Mouse (Mus musculus) spleen, adult 12 weeks (tissue): Measurements from ENCODE around the gene Chrm3.

ENCODE experiments used
- DNase-seq: peaks from one replicate; pipeline ENCODE4 v3.0.0; 2022; ENCODE audit warnings: low spot score

Chrm3 gene

DNA sequence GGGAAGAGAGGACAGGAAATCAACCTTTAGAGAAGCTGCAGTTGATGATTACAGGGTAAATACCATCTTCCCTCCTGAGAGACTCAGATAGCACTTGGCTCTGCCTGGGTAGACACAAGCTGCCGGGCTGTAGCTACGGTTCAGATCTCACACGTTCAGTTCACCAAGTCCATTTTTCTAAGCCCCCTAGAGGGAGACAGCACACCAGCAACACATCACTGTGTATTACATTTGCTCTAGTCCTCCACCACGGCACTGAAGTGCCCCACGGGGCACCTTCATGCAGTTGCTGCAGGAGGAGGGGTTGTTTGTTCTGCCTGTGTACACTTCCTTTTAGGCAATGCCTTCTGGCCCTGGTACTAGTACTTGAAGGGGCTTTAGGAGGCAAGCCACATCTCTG is 289.5 kb downstream of the Chrm3 start:
- DNase-seq, result peak; percentile 31

DNA sequence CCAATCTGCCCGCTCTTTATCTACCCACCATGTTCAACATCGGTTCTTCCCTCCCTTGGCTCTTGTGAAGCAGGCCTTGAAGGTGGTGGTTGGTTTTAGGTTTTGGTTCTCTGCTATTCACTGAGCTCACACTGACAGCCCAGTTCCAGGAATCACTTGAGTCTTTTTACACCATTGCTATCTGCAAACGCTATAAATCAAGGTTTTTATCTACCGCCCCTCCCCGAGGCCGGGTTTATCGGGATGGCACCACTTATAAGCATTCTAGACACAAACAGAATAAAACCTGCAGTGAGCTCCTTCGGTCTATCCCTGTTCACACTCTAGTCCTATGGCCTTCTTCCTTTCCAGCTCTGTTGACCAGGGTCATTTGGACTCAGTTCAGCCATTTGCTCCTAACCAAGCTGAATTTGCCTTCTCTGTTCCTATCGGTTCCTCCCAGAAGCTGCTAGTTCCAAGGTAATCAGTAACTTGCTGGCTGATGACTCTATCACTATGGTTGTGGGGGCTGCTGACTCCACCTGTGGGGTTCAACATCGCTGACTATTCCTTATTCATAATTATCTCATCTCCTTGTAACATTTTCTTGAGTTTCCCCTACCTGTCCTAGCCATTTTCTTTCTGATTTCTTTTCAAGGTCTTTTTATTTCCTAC is 291.6 kb downstream of the Chrm3 start:
- DNase-seq, result no peak

DNA sequence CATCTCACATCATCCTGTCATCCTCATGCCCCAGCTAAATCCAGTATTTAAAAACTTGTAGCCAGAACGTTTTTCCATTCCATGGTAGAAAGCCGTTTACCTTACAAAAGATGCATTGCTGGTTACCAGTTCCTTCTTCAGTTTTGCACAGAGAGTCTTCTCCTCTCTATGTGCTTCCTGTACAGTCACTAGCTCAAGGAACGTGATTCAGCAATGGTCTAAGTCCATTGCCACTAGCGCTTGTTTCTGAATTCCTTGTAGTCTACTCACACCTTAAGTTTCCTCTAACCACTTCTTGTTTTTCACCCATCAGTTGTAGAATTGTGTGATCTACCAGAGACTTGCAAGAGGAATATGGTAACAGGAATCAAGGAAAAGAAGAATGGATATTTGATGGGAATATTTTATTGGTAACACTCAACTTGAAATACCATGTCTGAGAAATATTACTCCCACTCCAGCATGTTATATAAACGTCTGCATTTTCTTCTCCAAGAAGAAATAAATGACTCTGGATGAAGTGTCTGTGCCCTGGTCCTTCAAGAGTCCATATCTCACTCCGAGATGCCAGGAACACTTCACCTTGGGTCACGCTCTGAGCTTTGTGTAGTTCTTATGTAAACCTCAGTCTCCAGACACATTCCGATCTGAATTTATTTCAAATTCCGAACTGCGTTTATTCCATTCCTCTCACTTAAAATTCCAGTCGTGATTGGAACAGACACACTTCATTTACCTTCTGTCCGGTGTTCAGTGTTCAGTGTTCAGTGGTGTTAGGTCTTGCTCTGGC is 293.6 kb downstream of the Chrm3 start:
- no peak for DNase-seq

DNA sequence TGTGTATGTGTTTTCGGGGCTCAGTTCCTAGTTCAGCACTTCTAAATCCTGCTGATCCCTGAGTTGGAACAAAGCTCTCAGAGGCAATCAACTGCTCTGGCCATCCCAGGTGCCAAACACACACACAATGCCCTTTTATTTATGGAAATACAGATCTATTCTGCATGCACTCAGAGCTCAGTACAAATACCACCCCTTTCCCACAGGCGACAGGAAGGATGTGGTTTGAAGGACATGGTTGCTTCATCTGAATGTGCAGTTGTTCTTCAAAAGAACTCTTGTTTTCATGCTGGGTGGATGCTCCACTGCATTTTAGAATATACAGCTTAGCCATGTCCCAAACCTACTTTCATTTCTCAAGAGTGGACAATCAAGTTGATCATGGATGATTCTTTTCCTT is 294.9 kb downstream of the Chrm3 start:
- DNase-seq, result peak; percentile 9

DNA sequence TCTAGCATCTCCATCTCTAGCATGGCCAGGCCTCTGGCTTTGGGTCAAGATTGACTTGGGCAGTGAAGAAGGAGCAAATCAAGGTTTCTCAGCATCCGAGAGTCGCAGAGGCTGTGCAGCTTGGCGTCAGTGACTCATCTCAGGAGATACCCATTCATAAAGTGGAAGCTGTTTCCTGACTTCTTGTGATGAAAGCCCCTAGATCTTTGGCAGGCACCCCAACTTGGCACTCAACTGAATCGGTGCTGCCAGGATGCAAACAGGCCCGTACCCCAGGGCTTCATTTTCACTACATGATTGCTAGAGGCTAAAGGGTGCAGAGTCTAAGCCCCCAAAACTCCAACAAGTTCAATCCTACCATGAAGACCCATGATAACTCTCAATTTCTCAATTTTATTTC is 298.0 kb downstream of the Chrm3 start:
- DNase-seq, result no peak

DNA sequence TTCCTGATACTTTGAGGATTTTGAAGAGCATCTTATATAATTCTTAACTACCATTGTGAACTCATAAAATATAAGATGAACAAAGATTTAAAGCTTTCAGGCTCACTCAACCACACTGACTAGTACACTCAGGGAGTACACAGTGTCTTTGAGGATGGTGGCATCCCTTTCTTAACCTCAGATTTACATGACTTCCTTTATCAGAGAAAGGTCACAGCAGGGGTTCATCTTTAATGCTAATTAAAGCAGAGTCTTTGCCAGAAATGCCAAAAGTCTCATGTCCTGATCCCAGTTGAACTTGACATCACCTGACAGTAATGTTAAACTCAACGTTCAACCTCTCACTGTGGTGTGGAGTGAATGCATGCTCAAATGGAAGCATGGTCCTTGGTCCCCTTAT is 301.7 kb downstream of the Chrm3 start:
- no peak for DNase-seq

DNA sequence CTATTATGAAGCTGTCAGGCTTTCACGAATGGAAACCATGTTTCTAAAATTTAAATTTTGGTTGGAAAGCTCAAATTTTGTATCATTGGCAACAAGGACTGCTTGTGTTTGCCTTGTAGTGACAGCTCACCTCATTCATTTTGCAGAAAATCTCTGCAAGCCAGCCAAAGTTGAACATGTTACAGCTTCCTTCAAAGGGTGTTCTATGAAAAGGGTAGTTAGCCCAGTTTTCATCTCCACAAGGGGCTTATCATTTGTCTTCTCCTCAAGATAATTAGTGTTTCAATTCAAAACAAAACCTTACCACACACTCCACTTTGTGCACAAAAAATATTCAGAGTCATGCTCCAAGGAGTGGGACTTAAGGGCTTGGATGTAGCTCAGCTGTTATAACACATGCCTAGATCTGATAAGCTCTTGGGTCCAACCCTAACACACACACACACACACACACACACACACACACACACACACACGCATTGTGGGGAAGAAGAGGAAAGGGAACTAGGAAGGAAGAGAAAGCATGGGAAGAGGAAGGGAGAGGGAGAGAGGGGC is 302.9 kb downstream of the Chrm3 start:
- DNase-seq, result no peak

DNA sequence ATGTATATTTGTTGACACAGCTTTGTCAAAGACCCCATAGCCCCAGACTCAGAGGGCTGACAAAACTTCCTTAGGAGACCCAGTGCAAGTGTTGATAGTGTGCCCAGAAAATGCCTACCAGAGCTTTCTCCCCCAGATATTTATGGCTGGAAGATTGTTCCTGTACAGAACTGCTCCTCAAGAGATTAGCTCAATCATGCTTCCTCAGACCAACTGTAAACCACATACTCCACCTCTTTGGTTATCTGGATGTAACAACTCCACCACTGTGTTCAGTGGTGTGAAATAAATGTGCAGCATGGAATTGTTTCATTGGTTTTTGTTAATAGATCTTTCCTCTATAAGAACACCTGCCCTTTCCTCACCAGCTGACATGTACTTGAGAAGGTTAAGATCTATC is 306.6 kb downstream of the Chrm3 start:
- no peak for DNase-seq

DNA sequence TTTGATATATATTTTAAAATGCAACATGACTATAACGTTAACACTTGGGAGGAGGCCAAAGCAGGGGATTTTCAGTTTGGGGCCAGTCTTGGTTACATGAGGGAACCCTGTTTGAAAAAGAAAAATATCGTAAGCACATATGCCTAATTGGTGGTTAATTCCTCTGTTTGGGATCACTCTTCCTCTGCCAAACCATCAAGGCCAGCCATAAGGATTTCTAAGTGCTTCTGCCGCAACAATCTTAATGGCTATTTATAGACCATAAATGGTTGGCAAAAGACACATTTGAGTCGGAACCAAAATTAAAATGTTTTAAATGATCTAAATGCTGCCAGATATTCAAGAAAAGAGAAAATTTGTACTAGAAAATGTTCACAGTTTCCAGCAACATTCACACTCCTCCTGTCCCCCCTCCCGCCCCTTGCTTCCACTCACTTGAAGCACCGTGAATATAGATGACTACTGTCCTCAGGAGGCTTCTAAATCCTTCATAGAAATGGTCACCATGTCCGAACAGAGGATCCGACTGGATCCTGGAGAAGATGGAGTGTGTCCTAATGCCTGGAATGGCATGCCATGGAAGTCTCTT is 307.3 kb downstream of the Chrm3 start:
- DNase-seq, result no peak

DNA sequence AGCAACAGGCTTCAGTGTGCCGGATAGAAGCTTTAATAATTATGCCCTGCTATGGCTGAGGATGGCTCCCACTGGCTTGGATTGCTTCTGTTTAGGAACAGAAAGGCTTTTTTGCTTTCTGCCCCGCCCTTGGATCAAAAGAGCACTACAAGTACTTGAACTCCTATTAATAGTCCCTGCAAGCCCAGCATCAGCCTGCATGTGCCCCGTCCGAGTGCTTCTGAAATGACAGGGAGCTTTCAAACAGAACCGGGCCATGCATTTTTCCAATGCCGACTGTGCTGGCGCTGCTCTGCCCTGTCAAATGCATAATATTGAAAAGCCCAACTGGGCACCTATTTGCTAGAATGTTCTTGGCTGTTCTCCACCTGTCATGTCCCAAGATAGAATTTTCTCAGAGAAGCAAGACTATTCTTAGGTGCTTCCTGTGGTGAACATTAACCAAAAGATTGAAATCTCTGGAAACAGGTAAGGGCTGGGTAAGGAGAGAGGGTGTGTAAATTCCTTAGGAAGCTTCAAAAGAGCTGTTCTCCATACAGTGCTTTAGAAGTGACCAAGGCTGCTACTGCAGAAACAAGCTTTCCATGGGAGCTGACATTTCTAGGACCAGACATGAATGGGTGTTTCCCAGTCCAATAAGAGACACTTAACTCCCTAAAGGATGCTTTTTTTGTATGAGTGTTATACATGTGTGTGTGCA is 314.8 kb downstream of the Chrm3 start:
- DNase-seq, result no peak

DNA sequence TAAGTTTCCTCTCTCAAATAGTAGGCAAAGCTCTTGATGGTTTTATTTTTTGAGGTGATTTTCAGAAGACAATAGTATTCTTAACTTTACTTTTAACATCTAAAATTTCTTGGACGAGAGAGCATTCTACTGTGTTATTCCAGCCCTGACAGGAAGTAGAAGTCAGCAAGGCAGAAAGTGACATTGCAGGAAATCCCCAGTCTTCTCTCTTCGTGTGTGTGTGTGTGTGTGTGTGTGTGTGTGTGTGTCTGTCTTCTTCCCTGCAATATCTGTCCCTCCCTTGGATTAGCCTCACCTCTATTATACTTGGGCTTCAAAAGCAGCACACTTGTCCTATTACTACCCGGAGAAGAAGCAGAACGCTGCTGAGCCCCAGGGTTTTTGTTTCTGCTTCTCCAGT is 316.6 kb downstream of the Chrm3 start:
- no peak for DNase-seq

DNA sequence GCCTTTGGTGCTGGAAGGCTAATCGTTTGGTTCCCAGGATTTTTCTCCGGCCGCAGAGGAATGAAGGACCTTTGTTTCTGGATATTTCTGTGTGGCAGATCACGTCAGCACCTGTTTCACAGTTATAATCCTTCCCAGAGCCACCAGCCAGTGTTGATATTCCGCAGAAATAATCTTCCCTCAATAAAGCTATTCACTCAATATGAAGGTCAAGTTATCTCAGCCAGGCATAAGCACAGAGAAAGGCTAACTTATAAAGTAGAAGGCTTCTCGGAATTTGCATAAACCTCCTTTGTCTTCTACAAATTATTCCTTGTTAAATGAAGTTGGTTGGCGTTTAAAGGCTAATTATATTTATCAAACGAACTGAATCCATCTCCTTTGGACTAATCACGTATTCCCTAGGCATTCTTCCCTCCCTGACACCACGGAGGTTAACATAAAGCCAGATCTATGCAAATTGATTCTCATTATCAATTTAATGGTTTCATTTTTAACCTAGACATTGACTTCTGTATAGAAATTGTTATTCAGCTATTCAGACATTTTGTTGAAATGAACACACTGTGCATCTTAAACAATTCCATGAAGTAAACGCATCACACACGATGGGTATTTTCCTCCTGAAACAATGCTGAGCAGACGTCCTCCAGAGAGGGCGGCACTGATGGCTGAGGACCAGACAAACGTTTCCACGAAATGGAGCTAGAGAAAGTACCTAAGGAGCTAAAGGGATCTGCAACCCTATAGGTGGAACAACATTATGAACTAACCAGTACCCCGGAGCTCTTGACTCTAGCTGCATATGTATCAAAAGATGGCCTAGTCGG is 326.9 kb downstream of the Chrm3 start:
- DNase-seq, result no peak

DNA sequence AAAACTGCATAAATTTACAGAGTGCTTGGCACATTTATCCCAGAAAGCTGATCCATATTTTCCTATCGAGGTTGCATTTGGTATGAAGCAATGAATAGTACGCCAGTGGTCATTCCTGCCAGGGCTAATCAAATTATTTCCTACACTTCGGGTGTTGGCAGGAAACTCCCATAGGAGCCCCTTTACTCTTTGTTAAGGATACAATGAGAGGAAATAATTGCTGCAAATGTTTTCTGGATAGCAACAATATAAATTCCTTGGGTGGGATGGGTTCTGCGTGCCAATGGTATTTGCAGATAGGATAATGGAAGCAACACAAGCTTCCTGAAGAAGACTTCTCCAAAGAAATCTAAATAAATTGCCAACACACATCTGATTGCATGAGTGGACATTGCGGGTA is 329.1 kb downstream of the Chrm3 start:
- no peak for DNase-seq

DNA sequence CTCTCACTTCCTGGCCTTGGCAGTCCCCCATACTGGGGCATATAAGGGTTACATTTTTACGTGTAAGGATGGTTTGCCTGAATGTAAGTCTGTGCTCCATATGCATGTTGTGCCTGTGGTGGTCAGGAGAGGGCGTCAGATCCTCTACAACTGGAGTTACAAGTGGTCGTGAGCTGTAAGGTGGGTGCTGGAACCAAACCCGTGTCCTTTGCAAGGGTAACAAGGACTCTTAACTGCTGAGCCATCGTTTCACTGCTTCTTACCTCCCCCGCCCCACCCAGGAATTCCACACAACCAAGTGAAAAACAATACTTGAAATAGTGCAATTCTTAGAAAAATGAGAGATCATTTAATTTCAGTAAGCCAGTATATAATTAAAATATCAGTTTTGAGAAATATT is 330.7 kb downstream of the Chrm3 start:
- DNase-seq, result no peak

DNA sequence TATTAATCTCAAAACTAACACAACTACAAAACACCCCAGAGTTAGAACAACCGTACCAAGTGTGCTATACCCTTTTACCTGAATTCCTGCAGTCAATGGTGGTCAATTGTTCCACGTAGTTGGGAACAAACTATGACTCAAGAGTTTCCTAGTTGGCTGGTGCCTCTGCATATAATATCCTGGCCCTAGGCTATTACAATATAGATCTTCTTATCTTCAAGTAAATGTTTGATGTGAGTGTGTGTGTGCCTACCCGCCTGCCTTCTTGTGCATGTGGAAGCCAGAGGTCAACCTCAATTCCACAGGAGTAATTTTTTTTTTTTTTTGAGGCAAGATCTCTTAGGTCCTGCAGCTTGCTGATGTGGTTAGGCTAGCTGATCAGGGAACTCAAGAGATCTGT is 335.5 kb downstream of the Chrm3 start:
- DNase-seq, result no peak

DNA sequence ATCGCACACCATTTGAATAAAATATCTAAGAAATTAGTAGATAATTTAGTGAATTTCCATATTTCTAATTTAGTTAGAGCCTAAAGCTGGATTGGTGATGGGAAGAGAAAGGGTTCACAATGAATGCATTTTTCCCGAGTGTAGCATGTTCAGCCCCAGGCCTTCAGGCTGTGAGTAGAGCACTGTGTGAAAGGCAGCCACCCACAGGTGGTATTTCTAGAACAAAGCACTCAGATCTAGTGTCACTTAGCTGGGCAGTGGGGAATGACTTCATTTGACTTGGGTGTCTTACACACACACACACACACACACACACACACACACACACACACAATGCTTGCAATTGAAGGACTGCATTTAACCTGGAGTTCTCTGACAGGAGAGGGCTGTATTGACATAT is 337.5 kb downstream of the Chrm3 start:
- DNase-seq, result no peak

DNA sequence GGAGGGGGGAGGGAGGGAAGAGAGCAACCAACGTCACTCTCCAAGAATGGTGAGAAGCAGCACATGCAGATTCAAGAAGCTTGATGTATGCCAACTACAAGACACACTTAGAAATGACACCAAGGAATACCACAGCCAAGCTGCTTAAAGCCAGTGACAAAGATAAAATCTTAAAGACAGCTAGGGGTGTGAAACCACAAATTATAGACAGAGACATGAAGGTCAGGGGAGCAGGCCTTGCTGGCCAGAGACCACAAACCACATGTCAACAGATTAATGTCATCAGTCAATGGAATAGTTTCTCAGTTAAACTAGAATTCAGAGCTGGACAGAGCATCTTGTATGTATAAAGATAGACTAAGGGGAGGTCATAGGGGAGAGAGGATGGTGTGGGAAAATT is 341.4 kb downstream of the Chrm3 start:
- no peak for DNase-seq

DNA sequence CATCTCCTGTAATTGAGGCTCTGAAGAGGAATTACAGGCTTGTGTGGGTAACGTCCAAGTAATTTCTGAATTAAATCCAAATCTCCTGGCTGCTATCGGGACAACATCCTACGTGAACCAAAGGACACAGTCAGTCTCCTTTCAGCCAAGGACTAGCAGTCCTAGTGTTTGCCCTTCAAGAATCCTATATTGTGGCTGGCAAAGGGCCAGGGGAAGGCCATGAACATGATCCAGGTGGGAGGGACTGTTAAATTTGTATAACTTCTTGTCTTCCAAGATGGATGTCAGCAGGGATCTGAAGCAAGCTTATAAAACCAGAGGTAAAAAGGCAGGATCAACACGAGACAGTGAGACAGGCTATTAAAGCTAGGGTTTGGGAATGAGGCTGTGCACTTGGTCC is 357.7 kb downstream of the Chrm3 start:
- DNase-seq, result no peak

DNA sequence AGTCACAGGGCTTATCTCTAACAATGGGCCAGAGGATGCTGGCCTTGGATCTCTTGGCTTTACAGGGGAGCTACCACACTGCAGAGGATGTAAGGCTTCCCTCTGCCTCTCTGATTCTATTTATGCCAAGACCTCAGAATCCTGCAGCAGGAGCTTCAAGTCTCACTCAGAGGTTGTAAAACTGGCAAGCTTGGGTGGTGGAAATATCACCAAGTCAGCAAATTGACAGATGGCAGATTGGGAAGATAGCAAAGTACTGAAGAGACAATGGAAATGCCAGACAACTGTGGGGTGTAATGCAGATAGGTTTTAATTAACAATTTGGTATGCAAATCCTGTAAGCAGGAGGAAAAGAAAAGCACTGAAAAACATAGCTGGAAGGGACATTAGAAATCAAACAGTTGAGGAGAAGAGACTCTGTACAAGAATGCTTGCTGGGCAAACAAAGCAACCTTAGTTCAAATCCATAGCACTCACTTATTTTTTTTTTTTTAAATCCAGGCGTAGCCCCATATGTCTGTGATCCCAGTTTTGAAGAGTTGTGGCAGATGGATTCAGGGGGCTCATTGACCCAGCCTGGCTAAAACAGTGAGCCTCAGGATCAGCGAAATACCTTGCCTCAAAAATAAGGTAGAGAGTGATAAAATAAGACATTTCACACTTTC is 362.9 kb downstream of the Chrm3 start:
- DNase-seq, result no peak

DNA sequence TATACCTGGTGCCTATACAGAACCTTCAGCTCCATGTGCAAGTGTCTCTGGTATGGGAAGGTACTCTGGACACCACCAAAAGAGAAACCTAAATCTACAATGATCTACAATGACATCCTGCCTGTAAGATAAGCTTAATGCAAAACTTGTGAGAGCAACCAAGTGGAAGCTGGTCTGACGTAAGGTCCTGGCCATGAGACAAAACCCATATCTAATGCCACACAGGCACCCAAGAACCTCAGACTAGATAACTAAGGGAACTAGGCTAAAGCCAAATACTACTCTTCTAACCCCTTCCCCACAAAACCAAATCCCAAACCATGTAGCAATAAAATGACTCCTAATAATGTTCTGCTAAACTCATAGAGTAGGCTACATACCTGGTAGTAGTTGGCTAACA is 364.8 kb downstream of the Chrm3 start:
- no peak for DNase-seq

DNA sequence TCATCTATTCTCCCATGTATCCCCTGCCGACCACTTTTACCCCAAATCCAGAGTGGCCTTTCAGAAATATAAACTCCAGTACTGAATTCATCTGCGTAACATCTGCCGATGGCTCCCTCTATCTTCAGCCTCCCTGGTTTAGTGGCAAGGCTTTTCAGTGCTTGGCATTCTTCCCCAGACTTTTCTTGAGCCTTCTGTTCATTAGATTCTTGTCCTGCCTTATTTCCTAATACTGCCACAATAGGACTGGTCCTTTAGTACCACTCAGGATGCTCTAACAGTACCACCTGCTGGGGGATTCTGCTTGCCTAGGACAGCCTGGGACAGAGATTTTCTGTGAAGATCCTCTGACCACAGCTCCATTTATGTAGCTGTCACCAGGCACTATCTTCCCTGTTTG is 367.1 kb downstream of the Chrm3 start:
- no peak for DNase-seq
